Mouse (Mus musculus) bone marrow macrophage, adult 2 months (primary cell): ENCODE measurements around the gene Scly.

Experiments used
- CTCF ChIP-seq: IDR thresholded peaks from 2 replicates; pipeline ENCODE4 v1.5.1; 2012; ENCODE audit warnings: low read depth, mild to moderate bottlenecking, low read length, moderate library complexity
- POLR2A ChIP-seq: IDR thresholded peaks from 2 replicates; pipeline ENCODE4 v1.6.1; 2012; ENCODE audit warnings: mild to moderate bottlenecking, low read depth, low read length, borderline replicate concordance

- TF ChIP-seq CTCF (no peak), POLR2A (no peak)
Observed at GRCm38 (mm10) chr1:91365816-91366214, 67.7 kb downstream of the Scly start.
